Mouse (Mus musculus) adrenal gland, postnatal 14 days (tissue): ENCODE data around the gene Stard10. TPM values are rescaled to one million over a fixed set of nuclear protein-coding genes. Genes with fewer than 3 reads are reported as not detected.
A peak's percentile ranks its signal among the peaks of the same experiment; 100 is the strongest.

Source experiments
- DNase-seq: peaks from one replicate; pipeline ENCODE4 v3.0.0; 2021; ENCODE audit warnings: mixed read lengths
- total RNA-seq: library from RNA; stranded (reverse); gene quantifications from 2 replicates; pipeline ENCODE4 v1.2.3, GENCODE M21; 2021

Gene Stard10
- total RNA-seq, 1 experiment from 2014 or later, result 77.9 TPM

DNA sequence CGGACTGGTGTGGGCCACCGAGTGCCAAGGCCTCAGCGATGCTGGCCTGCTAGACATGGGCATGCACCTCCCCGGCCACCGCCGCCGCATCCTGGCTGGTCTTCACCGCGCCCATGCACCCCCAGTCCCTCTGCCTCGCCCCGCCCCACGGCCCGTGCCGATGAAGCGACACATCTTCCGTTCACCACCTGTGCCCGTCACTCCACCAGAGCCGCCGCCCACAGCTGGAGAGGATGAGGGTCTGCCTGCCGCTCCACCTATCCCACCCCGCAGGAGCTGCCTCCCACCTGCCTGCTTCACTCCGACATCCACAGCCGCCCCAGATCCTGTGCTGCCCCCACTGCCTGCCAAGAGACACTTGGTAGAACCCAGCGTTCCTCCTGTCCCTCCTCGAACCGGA, 56.2 kb downstream of the Stard10 start:
- no peak for DNase-seq

DNA sequence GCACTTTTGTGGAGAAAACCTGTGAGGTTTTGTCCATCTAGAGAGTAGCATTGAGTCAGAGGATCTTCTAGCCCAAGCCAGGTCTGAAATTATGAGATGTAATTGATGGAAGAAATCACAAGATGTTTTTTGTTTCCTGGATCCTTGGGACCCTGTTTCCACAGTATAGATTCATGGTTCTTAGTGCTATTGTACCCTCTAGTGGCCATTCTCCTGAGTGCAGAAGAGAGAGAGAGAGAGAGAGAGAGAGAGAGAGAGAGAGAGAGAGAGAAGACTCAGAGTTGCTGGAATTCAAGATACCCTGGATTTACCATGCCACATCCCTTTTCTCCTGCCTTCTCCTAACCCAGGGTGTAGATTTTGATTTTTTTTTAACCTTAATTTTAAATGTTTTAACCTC, 57.3 kb downstream of the Stard10 start:
- DNase-seq, result peak; percentile 44

DNA sequence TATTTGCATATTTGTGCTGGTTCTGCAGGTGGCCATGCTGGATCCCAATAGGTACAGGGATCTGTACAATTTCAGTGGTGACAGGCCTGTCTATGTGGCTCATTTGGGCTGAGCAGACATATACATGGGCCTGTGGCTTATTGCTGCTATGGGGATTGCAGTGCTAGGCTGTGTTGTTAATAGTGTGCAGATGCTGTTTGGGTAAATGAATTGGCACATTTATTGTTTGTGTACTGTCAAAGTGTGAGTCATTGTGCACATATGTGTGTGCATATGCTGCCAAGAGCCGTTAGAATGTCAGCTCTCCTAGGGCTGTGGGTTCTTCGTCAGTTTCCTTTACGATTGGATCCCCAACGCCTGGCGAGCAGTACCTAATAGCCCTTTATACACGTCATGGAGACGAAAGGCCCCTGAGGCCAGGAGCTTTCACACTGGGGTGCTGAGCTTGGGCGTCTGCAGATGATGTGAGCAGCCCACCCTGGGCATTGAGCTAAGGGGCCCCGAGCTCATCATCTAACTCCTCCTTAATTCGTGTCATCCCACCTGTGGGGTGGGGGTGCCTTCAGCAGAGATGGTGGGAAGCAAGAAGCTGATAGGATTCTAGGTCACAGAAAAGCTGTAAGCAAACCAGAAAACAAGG, 59.9 kb downstream of the Stard10 start:
- DNase-seq, result no peak

DNA sequence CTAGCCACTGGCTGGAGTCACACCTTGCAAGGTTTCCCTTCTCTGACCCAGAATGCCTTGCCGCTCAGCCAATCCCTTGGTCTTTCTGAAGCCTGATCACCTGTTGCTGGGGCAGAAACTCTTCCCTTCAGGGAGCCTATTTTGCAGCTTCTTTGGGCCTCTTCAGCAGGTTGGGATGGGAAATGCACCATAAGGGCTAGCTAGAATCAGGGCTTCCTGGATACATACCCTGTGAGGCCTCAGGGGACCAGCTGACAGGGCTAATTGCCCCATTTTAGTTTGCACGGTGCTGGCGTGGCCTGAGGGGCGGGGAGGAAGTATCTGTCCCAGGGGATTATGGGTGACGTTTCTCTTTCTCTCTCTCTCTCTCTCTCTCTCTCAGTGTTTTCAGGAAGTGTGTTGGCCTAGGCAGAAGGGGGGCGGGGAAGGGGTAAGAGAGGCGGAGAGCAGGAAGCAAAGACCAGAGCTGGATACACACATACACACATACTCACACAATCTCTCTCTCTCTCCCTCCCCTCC, 60.9 kb downstream of the Stard10 start:
- DNase-seq, result peak; percentile 85

DNA sequence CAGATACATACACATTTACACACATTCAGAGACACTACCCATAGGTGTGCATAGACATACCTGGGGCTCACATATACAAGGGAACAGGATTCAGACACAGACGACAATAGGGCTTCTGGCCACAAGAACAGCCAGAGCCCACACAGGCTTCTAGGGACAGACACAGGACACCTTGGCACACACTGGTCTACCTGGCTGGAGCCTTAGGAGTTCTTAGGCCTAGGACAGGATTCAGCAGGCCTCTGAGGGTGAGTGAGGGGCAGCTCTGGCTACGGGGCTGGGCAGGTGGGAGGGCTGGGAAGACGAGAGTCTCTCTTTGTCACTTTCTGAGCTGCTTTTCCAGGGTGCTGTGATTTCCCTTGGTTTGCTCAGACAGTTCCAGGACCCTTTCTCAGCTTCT, 61.4 kb downstream of the Stard10 start:
- no peak for DNase-seq

DNA sequence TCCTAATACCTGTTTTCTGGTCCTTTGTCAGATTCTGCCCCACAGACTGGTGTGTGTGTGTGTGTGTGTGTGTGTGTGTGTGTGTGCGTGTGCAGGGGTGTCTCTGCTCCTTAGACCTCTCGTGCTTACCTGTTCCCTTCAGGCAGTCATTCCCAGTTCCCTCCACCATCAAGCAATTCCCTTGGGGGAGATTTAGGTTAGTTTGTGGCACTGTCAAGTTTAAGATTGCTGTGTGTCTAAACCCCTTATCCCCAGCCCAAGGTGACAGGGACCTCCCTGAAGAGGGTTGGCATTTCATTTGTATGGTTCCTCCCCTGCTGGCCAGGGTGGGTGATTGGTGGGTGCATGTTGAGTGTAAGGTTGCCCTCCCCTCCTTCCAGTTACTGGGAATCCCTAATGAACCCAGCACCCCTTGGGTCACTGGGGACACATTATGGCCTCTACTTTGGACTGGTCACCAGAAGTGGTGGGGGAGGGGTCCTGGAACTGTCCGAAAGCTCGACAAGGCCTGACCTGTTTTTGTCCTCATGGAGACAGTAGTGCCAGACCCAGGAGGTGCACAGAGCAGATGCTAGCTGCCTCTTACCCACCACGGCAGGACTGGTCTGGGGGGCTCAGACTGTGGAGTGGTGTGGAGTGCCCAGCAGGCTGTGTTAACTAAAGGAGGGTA, 62.0 kb downstream of the Stard10 start:
- peak; percentile 50 for DNase-seq

DNA sequence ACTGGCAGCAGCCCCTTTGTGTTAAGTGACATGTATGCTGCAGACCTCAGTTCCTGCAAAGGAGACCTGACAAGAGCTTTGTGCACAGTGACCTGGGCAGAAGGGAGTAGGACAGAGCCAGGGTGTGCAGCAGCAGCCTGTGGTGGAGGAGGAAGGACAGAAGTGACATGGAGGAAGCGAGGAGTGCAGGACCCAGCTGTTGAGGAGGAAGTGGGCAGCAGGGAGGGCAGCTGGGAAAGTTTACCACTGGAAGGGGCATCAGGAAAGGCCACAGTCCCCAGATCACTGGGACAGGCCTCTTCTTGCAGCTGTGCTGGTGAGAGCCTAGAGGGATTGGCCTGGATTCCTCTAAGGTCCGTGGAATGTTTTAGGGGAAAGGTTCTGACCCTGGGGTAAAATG, 62.8 kb downstream of the Stard10 start:
- no peak for DNase-seq

DNA sequence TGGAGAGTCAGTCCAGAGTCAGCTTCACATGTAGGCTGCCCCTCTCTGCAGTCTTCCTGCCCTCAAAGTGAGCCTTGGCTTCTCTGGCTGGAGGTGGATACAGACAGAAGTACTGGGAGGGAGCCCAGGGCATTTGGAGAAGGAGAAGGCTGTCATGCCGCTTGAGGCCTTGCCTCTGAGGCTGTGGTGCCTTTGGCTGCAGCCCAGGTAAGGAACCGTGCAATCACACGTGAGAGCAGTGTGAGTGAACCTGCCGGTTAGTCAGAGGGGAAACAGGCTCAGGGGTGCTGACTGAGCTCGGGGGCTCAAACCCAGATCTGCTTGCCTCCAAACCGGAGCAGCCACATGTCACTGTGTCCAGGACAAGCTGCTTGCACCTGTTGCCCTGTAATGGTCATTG, 64.6 kb downstream of the Stard10 start:
- peak; percentile 37 for DNase-seq

DNA sequence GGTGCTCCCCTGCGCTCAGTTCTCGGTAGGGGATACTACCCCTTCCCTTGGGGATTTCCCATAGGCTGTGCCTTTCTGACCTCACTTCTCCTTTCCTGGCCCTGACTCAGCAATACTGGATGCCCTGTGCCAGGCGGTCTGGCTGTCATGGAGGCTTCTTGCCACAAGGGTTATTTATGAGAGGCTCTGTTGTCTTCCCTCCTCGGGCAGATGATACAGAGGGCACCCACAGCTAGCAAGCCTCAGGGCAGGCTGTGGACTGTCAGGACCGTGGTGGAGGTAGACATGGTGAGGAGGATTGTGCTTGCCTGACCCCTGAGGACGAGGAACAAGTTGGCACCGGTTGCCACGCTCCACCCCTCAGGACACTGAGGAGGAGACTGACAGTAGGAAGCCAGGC, 65.5 kb downstream of the Stard10 start:
- DNase-seq, result peak; percentile 66

DNA sequence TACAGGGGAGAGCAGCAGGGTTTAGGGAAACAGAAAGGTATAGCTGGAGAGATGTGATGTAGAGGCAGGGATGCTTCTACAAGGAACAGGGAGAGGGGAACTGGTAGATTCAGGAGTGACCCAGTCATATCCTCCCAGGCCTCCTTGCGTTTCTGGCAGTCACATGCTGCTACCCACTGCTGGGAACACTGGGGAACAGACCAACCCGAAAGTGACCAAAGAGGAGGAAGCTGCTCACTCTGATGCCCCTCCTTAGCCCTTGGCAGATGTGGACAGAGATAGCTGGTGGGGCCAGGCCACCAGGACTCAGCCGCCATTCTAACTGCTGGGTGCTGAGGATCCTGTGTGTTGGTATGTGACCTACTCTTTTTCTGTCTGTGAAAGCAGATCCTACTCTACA, 66.9 kb downstream of the Stard10 start:
- no peak for DNase-seq

DNA sequence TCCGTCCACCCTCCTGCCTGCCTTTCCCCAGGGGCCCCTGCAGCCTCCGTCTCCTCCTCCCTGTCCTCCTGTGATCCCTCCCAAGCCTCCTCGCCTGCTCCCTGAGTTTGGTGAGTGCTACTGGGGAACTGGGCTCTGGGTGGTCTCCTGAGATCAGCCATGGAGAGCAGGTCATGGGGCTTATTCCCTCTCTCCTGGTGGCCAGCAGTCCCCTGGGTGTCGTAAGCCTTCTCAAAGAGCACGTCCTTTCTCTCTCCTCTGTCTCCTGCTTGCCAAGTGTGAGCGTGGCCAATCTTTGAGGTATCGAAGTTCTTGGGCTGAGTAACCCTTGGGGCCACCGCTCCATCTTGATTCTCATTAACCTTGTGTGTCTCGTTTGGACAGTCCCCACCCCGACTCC, 68.0 kb downstream of the Stard10 start:
- peak; percentile 36 for DNase-seq

DNA sequence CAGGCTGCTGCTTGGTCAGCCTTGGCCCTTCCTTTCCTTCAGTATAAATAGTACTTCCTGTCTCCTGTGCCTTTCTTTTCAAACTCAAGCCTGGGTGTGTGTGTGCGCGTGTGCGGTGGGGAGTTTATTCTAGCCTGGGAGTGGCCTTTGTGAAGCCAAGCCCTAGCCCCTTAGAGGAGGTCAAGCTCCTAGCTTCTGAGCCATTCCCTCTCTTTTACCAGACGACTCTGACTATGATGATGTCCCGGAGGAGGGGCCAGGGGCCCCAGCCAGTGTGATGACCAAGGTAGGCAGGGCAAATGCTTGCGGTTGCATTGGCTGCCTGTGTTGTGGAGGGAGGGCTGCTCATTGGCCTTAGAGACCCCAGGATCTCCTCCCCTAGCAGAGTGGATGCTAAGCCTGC, 68.4 kb downstream of the Stard10 start:
- DNase-seq, result peak; percentile 42

DNA sequence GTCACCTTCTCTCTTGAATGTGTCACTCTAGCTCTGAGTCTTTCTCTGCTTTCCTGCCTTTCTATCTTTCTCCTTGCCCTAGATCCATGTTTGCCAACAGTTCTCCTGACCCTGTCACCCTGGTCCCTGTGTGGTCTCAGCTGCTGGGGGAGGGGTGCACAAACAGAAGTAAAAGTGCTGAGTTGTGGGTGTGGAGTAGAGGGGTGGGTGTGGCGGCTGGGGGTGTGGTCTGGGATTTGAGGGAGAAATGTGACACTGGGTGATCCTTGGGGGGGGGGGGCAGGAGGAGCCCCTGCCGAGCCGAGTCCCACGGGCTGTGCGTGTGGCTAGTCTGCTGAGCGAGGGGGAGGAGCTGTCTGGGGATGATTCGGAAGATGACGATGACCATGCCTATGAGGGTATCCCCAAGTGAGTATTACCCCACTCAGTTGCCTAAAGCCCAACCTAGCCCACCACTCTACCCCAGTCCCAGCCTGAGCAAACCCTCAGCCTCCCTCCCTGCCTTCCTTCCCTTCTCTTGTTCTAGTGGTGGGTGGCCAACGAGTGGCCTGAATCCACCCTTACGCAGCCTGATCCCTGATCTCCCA, 69.1 kb downstream of the Stard10 start:
- DNase-seq, result no peak

DNA sequence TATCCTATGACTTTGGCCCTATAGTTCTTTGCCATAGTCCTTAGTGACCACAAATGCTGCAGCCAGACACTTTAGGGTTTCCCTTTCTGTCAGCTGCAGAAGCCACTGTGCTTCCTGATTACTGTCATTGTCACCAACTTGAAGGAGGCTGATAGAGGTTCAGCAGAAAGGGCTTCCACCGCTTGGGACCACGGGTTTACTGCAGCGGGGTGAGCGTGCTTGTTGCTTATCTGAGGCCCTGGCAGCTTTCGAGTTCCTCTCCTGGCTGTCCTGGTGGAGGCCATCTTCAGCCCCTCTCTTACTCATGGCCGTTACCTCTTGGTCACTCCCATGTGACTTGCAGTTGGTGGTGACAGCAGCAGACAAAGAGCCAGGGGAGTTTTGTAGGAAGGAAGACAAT, 72.4 kb downstream of the Stard10 start:
- DNase-seq, result no peak

DNA sequence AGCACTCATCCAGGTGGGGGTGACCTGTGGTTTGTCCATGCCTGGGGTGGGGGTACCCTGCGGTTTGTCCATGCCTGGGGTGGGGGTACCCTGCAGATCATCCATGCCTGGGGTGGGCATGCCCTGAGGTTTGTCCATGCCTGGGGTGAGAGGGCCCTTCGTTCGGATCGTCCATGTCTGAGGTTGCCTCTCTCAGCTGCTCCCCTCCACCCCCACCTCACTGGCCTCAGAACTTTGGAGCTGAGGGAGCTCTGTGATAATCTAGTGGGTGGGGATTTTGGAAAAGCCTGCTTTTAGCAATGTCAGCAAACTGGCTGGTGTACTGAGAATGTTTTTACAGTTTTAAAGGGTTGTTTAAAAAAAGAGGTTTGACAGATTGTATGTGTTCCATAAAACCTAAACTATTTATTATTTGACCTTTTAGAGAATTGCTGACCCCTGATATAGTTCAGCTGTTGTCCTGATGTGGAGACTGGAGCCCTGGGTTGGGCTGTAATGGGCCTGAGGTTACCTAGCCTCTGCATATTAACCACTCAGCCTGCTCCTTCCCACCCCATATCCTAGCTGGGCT, 75.1 kb downstream of the Stard10 start:
- no peak for DNase-seq

DNA sequence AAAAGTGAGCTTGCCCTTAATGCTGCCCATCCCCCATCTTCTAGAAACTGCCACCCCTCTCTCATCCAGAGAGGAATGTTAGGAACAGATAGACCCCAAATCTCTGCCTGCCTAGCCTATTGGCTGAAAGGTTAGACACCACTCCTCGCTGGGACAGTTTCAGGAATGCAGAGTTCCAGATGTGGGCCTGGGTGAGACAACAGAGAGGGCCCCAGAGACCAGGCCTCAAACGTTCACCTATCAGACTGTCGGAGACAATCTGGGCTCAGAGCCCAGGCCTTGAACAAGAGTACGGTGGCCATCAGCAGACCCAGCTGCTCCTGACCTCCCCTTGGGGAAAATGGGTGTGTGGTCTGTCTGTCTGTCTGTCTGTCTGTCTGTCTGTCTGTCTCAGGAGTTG, 76.1 kb downstream of the Stard10 start:
- no peak for DNase-seq

DNA sequence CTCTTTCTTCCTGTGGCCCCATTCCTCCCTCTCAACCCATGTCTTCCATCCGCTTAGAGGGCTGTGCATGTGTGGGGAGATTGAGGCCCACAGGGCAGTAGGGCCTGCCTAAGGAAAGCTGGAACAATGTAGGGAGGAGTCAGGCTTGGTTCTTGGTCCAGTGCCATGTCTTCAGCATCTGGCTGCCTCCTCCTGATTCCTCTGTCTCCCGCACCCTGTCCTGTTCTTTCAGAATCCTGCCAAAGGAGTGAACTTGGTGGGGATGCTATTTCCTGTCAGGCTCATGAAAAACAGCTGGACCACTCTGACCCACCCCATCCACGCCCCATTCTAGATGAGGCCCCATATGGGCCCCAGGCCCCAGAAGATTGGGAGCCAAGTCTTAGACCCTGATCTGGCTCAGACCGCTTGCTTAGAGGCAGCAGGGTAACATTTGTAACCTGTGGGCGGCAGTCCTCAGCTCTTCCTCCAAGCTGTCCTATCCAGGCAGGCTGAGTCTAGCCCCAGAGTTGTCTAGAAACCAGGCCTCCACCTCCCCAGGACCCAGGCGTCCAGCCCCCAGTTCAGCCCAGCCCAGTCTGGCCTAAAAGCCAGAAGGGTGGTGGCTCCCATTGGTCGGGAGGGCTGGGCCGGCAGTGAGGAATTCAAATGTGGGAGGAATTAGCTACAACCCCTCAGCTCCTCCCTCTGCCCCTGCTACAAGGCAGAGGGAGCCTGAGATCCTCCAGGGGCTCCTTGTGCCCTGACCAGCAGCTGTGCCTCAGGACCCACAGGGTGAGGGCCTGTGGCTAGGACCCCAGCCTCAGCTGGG, 77.0 kb downstream of the Stard10 start:
- peak; percentile 44 for DNase-seq

DNA sequence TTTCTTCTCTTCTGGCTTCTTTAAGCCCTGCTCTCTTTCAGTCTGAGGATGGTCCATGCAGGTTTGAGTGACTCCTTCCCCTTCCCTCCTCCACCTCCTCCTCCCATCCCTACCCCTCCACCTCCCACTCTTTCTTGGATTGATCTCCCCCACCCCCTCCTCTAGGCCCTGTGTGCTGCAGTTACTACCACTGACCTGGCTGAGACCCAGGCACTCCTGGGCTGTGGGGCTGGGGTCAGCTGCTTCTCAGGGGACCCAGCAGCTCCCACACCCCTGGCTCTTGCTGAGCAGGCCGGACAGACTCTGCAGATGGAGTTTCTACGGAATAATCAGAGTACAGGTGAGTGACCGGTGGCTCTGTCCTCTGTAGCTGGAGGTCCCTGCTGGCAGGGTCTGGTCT, 77.7 kb downstream of the Stard10 start:
- no peak for DNase-seq

DNA sequence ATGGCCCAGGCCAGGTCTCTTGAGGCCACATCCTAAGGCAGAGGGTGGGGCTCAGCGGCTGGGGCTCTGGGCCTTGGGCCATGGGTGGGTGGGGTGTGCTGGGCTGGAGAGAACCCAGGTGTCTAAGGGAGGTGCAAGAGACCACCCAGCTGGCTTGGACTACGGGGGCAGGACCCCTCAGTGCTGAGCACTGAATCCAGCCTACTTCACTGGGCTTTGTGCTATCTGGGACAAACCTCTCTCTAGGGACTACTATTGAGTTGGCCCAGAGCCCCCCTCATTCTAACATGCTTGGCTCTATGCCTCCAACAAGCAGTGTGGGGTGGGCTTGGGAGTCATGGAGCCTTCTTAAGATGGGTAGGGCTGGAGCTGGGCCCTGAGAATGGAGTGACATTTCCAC, 78.6 kb downstream of the Stard10 start:
- DNase-seq, result no peak
